8 mouse cellular contexts compared by ENCODE assay signal in genomic region chr7:80947445-80948350, GRCm38 (mm10). TPM values are rescaled to one million over a fixed set of nuclear protein-coding genes. Genes with fewer than 3 reads are reported as not detected.
DNase-seq lines count a peak whose midpoint lies in the region; ATAC-seq lines count a peak whose summit lies in the region.

Gene Sec11a (minus strand): TSS chr7:80947780.

- H3K4me2 ChIP-seq in hindbrain, embryonic 11.5 days (replicated peaks; ENCODE audit: low read depth, low read length), result peak within 1 kb of the TSS; percentile 72

- no peaks in the 10 kb centered on the region; the same call in 1 of the 2 replicates for H3K4me1 ChIP-seq in hindbrain, embryonic 11.5 days (replicated peaks; ENCODE audit: control insufficient read depth, insufficient read depth, low read length)

- ATAC-seq in hindbrain, embryonic 11.5 days (ENCODE audit: low FRiP score), result peak; percentile 100

- no peaks in the 10 kb centered on the region for H3K27me3 ChIP-seq in hindbrain, embryonic 11.5 days (ENCODE audit: control insufficient read depth, insufficient read depth, low read length)

- peak within 1 kb of the TSS; percentile 92 for H3K4me3 ChIP-seq in hindbrain, embryonic 11.5 days (ENCODE audit: low read depth, low read length)

- peak; percentile 95 for DNase-seq in Muller cell, postnatal 12 days (ENCODE audit: inconsistent ontology term)
- peak; percentile 96 for DNase-seq in cerebellum, adult 9-11 months
- DNase-seq in frontal cortex, adult 2 months (ENCODE audit: extremely low spot score in 1 of 2, low spot score in 1 of 2), result peak; percentile 88 to 94
- peak; percentile 95 for DNase-seq in hindbrain, embryonic 11.5 days (ENCODE audit: low spot score)
- DNase-seq in layer of hippocampus, postnatal 10 days (ENCODE audit: low spot score in 2 of 2), result peak; percentile 95 to 96
- DNase-seq in lung, postnatal 10 days, result peak; percentile 94
- peak; percentile 94 for DNase-seq in ovary, postnatal 36 days (ENCODE audit: low spot score)
- DNase-seq in thymus, postnatal 25 days, result peak; percentile 96

- H3K9me3 ChIP-seq in hindbrain, embryonic 11.5 days (ENCODE audit: control insufficient read depth, low read length), result no peaks in the 10 kb centered on the region

- peak within 1 kb of the TSS; percentile 81 for H3K9ac ChIP-seq in hindbrain, embryonic 11.5 days (ENCODE audit: low read depth, low read length)

- peak within 1 kb of the TSS; percentile 93 for H3K27ac ChIP-seq in hindbrain, embryonic 11.5 days (ENCODE audit: low read depth, low read length)

- no peaks in the 10 kb centered on the region for H3K36me3 ChIP-seq in hindbrain, embryonic 11.5 days (ENCODE audit: control insufficient read depth, insufficient read depth, low read length)

- WGBS in hindbrain, embryonic 11.5 days, result 2% methylated on average over 39 of the region's 44 CpGs

RNA-seq across cellular contexts. Expression of gene Sec11a, which starts in this region (rescaled TPM):
- 59.8 and 60.6 TPM in 2 replicates for polyA plus RNA-seq in frontal cortex, adult 2 months (2012; rRNA removed)
- 212 and 221 TPM in 2 replicates for polyA plus RNA-seq in hindbrain, embryonic 11.5 days (2014; fragmentation: Nextera tagmentation; extraction: Ambion mirVana)
- total RNA-seq in layer of hippocampus, postnatal 10 days (2021), result 10 to 100 TPM; 75.7 to 79.5 TPM

Comparison
In these comparisons a context has a peak if more than half of its experiments do, and no peak if none do; other contexts are left out.
1. Peak in every context shown above with its lines: DNase-seq, ATAC-seq, H3K4me3 ChIP-seq and H3K27ac ChIP-seq.